Mouse (Mus musculus) stomach, embryonic 16.5 days (tissue): ENCODE results near the gene Fuca1. TPM values are rescaled to one million over a fixed set of nuclear protein-coding genes. Genes with fewer than 3 reads are reported as not detected.

Source experiments
- ATAC-seq: fragments of 200-750 bp; cut with Nextera tagmentation; 2 replicates; pipeline ENCODE4 v1.8.0; 2017; ENCODE audit warnings: moderate number of reproducible peaks, moderate TSS enrichment; ENCODE audit not compliant: insufficient read depth, low FRiP score
- H3K27ac ChIP-seq: fragments of 300-500 bp; sonication (generic); 2 replicates; pipeline ENCODE4 v1.5.1; 2014; ENCODE audit warnings: low read length
- H3K27me3 ChIP-seq: fragments of 300-500 bp; sonication (generic); 2 replicates; pipeline ENCODE4 v1.6.1; 2014; ENCODE audit warnings: low read length, control low read depth, mixed read lengths; ENCODE audit not compliant: control insufficient read depth, insufficient read depth
- H3K36me3 ChIP-seq: fragments of 300-500 bp; sonication (generic); 2 replicates; pipeline ENCODE4 v1.6.1; 2014; ENCODE audit warnings: low read length; ENCODE audit not compliant: control insufficient read depth, insufficient read depth
- H3K4me1 ChIP-seq: fragments of 300-500 bp; sonication (generic); 2 replicates; pipeline ENCODE4 v1.6.1; 2014; ENCODE audit warnings: low read length, control low read depth, mixed read lengths; ENCODE audit not compliant: control insufficient read depth, insufficient read depth
- H3K4me2 ChIP-seq: fragments of 300-500 bp; sonication (generic); 2 replicates; pipeline ENCODE4 v1.6.1; 2014; ENCODE audit warnings: low read depth, low read length, mixed read lengths
- H3K4me3 ChIP-seq: fragments of 300-500 bp; sonication (generic); replicated peaks from 2 replicates; pipeline ENCODE4 v1.5.1; 2014; ENCODE audit warnings: mild to moderate bottlenecking, low read length
- H3K9ac ChIP-seq: fragments of 300-500 bp; sonication (generic); 2 replicates; pipeline ENCODE4 v1.6.1; 2014; ENCODE audit warnings: low read length
- H3K9me3 ChIP-seq: fragments of 300-500 bp; sonication (generic); replicated peaks from 2 replicates; pipeline ENCODE4 v1.6.1; 2016; ENCODE audit warnings: low read length, control low read depth; ENCODE audit not compliant: control insufficient read depth
- WGBS: fragments of 180-500 bp; shearing (Covaris S2); extraction: QIAGEN DNeasy Blood & Tissue Kit; methylation state at CpG from one replicate; pipeline ENCODE4 v1.1.7; 2014; 5-methylcytosine and 5-hydroxymethylcytosine counted together
- polyA plus RNA-seq: library from polyadenylated mRNA; unstranded; fragments of >200 nt; fragmentation: Nextera tagmentation; extraction: Ambion mirVana; gene quantifications from 2 replicates; pipeline ENCODE4 v1.2.1, GENCODE M21; 2015

Gene Fuca1
- polyA plus RNA-seq, 1 experiment from 2014 or later: 98.9 TPM

GRCm38 (mm10) chr4:135985193-135985592, 64.7 kb downstream of the Fuca1 start:
- no peak for ATAC-seq
- Histone ChIP-seq H3K4me2 (no peak overlapping the region), H3K4me3 (no peak overlapping the region)

GRCm38 (mm10) chr4:135985769-135986168, 65.2 kb downstream of the Fuca1 start:
- Histone ChIP-seq H3K9me3 (no peaks in the 10 kb centered on the region), H3K27me3 (no peaks in the 10 kb centered on the region), H3K9ac (0 out of 2 replicates have a peak overlapping the region, but pooled peaks have one; percentile 96), H3K4me2 (peak overlapping the region; percentile 74), H3K36me3 (0 out of 2 replicates have a peak, but pooled peaks cover 4% of the 10 kb centered on the region), H3K4me1 (peaks cover 7% of the 10 kb centered on the region), H3K27ac (no peak overlapping the region), H3K4me3 (peak overlapping the region; percentile 80)
- ATAC-seq: no peak
- 83% methylated on average over 7 of the region's 7 CpGs for WGBS

More at GRCm38 (mm10) chr4:135985193-135985592, 64.7 kb downstream of the Fuca1 start:
- Histone ChIP-seq H3K27ac (no peak overlapping the region), H3K9ac (no peak overlapping the region), H3K36me3 (0 out of 2 replicates have a peak, but pooled peaks cover 4% of the 10 kb centered on the region), H3K4me1 (peaks cover 7% of the 10 kb centered on the region), H3K27me3 (no peaks in the 10 kb centered on the region), H3K9me3 (no peaks in the 10 kb centered on the region)
- 90% methylated on average over 5 of the region's 5 CpGs for WGBS

- 0 out of 2 replicates have a peak, but pooled peaks cover 4% of the 10 kb centered on the region for H3K36me3 ChIP-seq
- H3K4me2 ChIP-seq: peak overlapping the region; percentile 74
- H3K9ac ChIP-seq: peak overlapping the region; percentile 96
- peak overlapping the region; percentile 80 for H3K4me3 ChIP-seq
- H3K4me1 ChIP-seq: peaks cover 7% of the 10 kb centered on the region
- 7% methylated on average over 23 of the region's 23 CpGs for WGBS
- peak overlapping the region; percentile 92; the same call in 1 of the 2 replicates for H3K27ac ChIP-seq
- no peaks in the 10 kb centered on the region for H3K27me3 ChIP-seq
- no peaks in the 10 kb centered on the region for H3K9me3 ChIP-seq
- no peak for ATAC-seq
Measured at GRCm38 (mm10) chr4:135986301-135986942, 65.9 kb downstream of the Fuca1 start.

GRCm38 (mm10) chr4:135986943-135987710, 66.6 kb downstream of the Fuca1 start, which contains the start of gene Pithd1:
Pithd1 (minus strand) TSS chr4:135987264.
- H3K9ac ChIP-seq: peak within 1 kb of the TSS; percentile 96
- peak within 1 kb of the TSS; percentile 80 for H3K4me3 ChIP-seq
- H3K4me2 ChIP-seq: peak within 1 kb of the TSS; percentile 74
- no peaks in the 10 kb centered on the region for H3K9me3 ChIP-seq
- WGBS: under 1% methylated on average over 81 of the region's 81 CpGs
- H3K27me3 ChIP-seq: no peaks in the 10 kb centered on the region
- ATAC-seq: peak; percentile 91
- H3K36me3 ChIP-seq: 0 out of 2 replicates have a peak, but pooled peaks cover 4% of the 10 kb centered on the region
- peak within 1 kb of the TSS; percentile 92 for H3K27ac ChIP-seq
- H3K4me1 ChIP-seq: peaks cover 7% of the 10 kb centered on the region

GRCm38 (mm10) chr4:135987714-135988113, 67.2 kb downstream of the Fuca1 start:
- H3K27ac ChIP-seq: peak overlapping the region; percentile 92
- peak overlapping the region; percentile 96 for H3K9ac ChIP-seq
- H3K4me1 ChIP-seq: peaks cover 7% of the 10 kb centered on the region

More at GRCm38 (mm10) chr4:135987714-135988113, 67.2 kb downstream of the Fuca1 start:
- WGBS: 69% methylated on average over 9 of the region's 9 CpGs
- Histone ChIP-seq H3K4me2 (peak overlapping the region; percentile 74), H3K27me3 (no peaks in the 10 kb centered on the region), H3K36me3 (0 out of 2 replicates have a peak, but pooled peaks cover 4% of the 10 kb centered on the region), H3K4me3 (peak overlapping the region; percentile 80), H3K9me3 (no peaks in the 10 kb centered on the region)
- ATAC-seq: no peak

Other genes starting within 250 kb of the Fuca1 start
- gene Ifnlr1, start 234.4 kb upstream of the Fuca1 start, polyA plus RNA-seq: 1.6 and 2.6 TPM in 2 replicates
- gene Il22ra1, start 192.6 kb upstream of the Fuca1 start, polyA plus RNA-seq: 2.0 and 2.1 TPM in 2 replicates
- gene Myom3, start 161.0 kb upstream of the Fuca1 start, polyA plus RNA-seq: 0.56 and 3.6 TPM in 2 replicates
- gene Srsf10, start 65.0 kb upstream of the Fuca1 start, polyA plus RNA-seq: 192 and 199 TPM in 2 replicates
- 168 and 169 TPM in 2 replicates for gene Pnrc2, start 46.9 kb upstream of the Fuca1 start, polyA plus RNA-seq
- gene Cnr2, start 25.3 kb upstream of the Fuca1 start, polyA plus RNA-seq: 0.59 and 0.90 TPM in 2 replicates
- gene Hmgcl, start 25.7 kb downstream of the Fuca1 start, polyA plus RNA-seq: 97.5 and 107 TPM in 2 replicates
- gene Gale, start 43.0 kb downstream of the Fuca1 start, polyA plus RNA-seq: 109 and 136 TPM in 2 replicates
- gene Lypla2, start 51.9 kb downstream of the Fuca1 start, polyA plus RNA-seq: 94.9 and 97.8 TPM in 2 replicates
- gene Pithd1, start 66.5 kb downstream of the Fuca1 start, polyA plus RNA-seq: 39.0 and 44.8 TPM in 2 replicates
- gene Eloa, start 101.0 kb downstream of the Fuca1 start, polyA plus RNA-seq: 41.0 and 44.2 TPM in 2 replicates
- 352 and 411 TPM in 2 replicates for gene Rpl11, start 132.7 kb downstream of the Fuca1 start, polyA plus RNA-seq
- gene Id3, start 222.8 kb downstream of the Fuca1 start, polyA plus RNA-seq: 271 and 285 TPM in 2 replicates